Mouse (Mus musculus) heart, embryonic 13.5 days (tissue): Measurements from ENCODE around the gene Hddc3. TPM values are rescaled to one million over a fixed set of nuclear protein-coding genes. Genes with fewer than 3 reads are reported as not detected.
"Not testable (repeated sequence)": the region's sequence is repeated elsewhere in the genome, so short reads cannot be mapped to it uniquely, and the experiment has no call there.

ENCODE experiments used
- ATAC-seq: fragments of 200-750 bp; cut with Nextera tagmentation; 2 replicates; pipeline ENCODE4 v1.8.0; 2017; ENCODE audit warnings: moderate TSS enrichment; ENCODE audit not compliant: insufficient number of reproducible peaks, low FRiP score, low TSS enrichment; ENCODE audit errors: extremely low read depth
- H3K27ac ChIP-seq: fragments of 300-500 bp; sonication (generic); replicated peaks from 2 replicates; pipeline ENCODE4 v1.5.1; 2015; ENCODE audit warnings: moderate library complexity, mild to moderate bottlenecking, inconsistent platforms
- H3K27me3 ChIP-seq: fragments of 300-500 bp; sonication (generic); replicated peaks from 2 replicates; pipeline ENCODE4 v1.6.1; 2015; ENCODE audit warnings: mild to moderate bottlenecking, inconsistent platforms
- H3K36me3 ChIP-seq: fragments of 300-500 bp; sonication (generic); 2 replicates; pipeline ENCODE4 v1.6.1; 2015; ENCODE audit warnings: mild to moderate bottlenecking, inconsistent platforms
- H3K4me1 ChIP-seq: fragments of 300-500 bp; sonication (generic); 2 replicates; pipeline ENCODE4 v1.6.1; 2015; ENCODE audit warnings: inconsistent platforms
- H3K4me2 ChIP-seq: fragments of 300-500 bp; sonication (generic); 2 replicates; pipeline ENCODE4 v1.6.1; 2015; ENCODE audit warnings: inconsistent platforms, mild to moderate bottlenecking, moderate library complexity
- H3K4me3 ChIP-seq: fragments of 300-500 bp; sonication (generic); 2 replicates; pipeline ENCODE4 v1.5.1; 2015; ENCODE audit warnings: moderate library complexity, mild to moderate bottlenecking, inconsistent platforms
- H3K9ac ChIP-seq: fragments of 300-500 bp; sonication (generic); 2 replicates; pipeline ENCODE4 v1.6.1; 2015; ENCODE audit warnings: inconsistent platforms, mild to moderate bottlenecking, moderate library complexity
- H3K9me3 ChIP-seq: fragments of 300-500 bp; sonication (generic); 2 replicates; pipeline ENCODE4 v1.6.1; 2016; ENCODE audit warnings: inconsistent platforms
- WGBS: fragments of 180-500 bp; shearing (Covaris S2); methylation state at CpG from one replicate; pipeline ENCODE4 v1.1.7; 2015; ENCODE audit warnings: mixed read lengths; 5-methylcytosine and 5-hydroxymethylcytosine counted together
- polyA plus RNA-seq: library from polyadenylated mRNA; unstranded; fragments of >200 nt; fragmentation: Nextera tagmentation; extraction: Ambion mirVana; gene quantifications from 2 replicates; pipeline ENCODE4 v1.2.1, GENCODE M21; 2015

Gene Hddc3
- polyA plus RNA-seq, 1 experiment from 2014 or later, result 14.5 TPM

DNA sequence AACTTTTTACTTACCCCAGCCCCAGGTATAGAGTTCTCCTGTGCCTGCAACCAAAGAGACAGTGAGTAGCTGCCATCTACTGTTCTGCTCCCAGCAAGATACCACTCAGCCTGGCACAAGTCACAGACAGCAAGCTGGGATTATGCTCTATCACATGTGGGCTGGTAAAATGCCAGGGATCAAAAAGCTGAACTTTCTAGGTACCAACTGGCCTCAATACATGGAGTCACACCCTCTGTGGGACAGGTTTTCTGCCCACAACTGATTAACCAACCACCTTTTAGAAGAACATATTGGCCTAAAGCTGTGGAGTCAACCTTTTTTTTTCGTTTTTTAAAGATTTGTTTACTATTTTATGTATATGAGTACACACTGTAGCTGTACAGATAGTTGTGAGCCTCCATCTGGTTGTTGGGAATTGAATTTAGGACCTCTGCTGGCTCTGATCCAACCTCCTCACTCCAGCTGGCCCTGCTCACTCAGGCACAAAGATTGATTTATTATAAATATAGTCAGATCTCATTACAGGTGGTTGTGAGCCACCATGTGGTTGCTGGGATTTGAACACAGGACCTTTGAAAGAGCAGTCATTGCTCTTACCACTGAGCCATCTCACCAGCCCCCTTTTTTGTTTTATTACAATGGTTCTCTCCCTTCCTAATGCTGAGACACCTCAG, 25.3 kb upstream of the Hddc3 start:
- ATAC-seq, result no peak
- H3K27ac ChIP-seq, result no peak overlapping the region
- H3K36me3 ChIP-seq, result peaks cover 82% of the 10 kb centered on the region
- H3K4me1 ChIP-seq, result peaks cover 24% of the 10 kb centered on the region
- no peak overlapping the region for H3K9ac ChIP-seq
- H3K9me3 ChIP-seq, result no peaks in the 10 kb centered on the region
- H3K4me2 ChIP-seq, result no peak overlapping the region
- no peak overlapping the region for H3K4me3 ChIP-seq
- H3K27me3 ChIP-seq, result no peaks in the 10 kb centered on the region
- 68% methylated on average over 1 of the region's 1 CpGs for WGBS

DNA sequence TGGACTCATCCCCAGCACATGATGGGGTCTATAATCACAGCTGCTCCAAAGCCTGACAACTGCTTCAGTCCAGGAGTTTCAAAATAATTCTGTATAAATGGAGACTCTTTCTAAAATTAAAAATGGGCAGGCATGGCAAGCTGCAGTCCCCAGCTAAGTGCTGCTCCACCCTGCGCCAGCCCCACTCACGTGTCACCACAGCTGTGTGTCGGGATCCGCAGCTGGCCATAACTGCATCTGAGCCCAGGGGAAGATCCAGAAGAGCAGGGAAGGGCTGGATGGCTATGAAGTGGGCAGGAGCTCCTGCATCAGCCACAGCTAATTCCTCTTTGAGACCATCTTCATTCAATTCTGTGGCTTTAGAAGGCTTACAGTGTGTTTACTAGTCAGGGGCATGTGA, 24.2 kb upstream of the Hddc3 start:
- Histone ChIP-seq H3K36me3 (peaks cover 71% of the 10 kb centered on the region), H3K9ac (peak overlapping the region; percentile 37), H3K4me3 (no peak overlapping the region), H3K27me3 (no peaks in the 10 kb centered on the region), H3K9me3 (no peaks in the 10 kb centered on the region), H3K4me1 (peaks cover 34% of the 10 kb centered on the region), H3K27ac (peak overlapping the region; percentile 60), H3K4me2 (no peak overlapping the region)
- 79% methylated on average over 4 of the region's 4 CpGs for WGBS
- ATAC-seq, result no peak

DNA sequence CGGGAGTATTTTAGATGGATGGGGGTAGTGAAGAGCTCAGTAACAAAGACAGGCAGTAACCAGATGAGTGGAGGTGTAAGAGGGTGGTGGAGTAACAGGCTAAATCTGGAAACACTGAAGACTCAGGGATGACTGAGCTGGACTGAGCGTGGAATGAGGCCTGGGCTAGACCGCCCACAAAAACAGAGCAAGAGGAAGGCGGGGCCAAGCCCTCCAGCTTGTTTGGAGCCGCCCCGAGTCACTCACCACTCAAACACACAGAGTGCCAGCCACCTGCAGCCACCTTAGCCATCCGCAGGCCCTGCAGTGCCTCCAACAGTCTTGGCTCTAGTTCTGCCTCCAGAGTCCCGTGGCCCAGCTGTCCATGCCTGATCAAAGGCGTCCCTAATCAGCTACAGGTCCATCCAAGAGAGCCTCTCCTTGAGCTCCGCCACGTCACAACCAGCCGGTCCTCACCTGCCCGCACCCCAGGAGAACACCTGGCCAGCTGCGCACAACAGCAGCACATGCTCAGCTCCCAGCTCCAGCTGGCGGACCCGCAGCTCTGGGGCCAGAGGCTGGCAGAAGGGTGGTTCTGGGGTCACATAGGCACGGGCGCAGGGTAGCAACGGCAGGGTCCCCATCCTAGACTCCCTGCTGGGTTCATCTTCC, 22.9 kb upstream of the Hddc3 start:
- 71% methylated on average over 19 of the region's 19 CpGs for WGBS
- H3K27ac ChIP-seq, result peak overlapping the region; percentile 60

DNA sequence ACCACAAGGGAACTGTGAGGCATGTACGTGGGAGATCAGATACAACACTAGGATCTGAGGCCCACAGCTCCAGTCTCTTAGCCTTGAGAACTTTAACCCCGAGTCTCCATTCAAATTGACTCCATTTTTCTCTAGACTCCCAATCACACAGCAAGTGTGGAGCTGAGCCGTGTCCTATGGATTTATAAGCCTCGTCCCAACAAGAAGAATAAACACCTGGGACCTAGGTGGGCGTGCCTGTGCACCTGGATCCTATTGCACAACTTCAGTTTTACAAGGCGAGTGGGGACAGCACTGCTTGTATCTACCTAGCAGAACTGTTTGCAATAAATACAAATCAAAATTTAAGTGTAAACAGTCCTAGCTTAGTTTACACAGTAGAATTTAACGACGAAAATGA, 19.6 kb upstream of the Hddc3 start:
- Histone ChIP-seq H3K4me3 (peak overlapping the region; percentile 63), H3K27ac (peak overlapping the region; percentile 93), H3K9me3 (no peaks in the 10 kb centered on the region), H3K9ac (peak overlapping the region; percentile 83), H3K36me3 (peaks cover 62% of the 10 kb centered on the region), H3K4me1 (peaks cover 39% of the 10 kb centered on the region), H3K27me3 (no peaks in the 10 kb centered on the region), H3K4me2 (peak overlapping the region; percentile 86)
- no peak for ATAC-seq
- WGBS, result 20% methylated on average over 8 of the region's 8 CpGs

More for the DNA sequence above, 22.9 kb upstream of the Hddc3 start:
- no peaks in the 10 kb centered on the region for H3K27me3 ChIP-seq
- peaks cover 59% of the 10 kb centered on the region for H3K36me3 ChIP-seq
- H3K4me1 ChIP-seq, result peaks cover 36% of the 10 kb centered on the region
- ATAC-seq, result no peak
- no peaks in the 10 kb centered on the region for H3K9me3 ChIP-seq
- H3K4me3 ChIP-seq, result no peak overlapping the region
- H3K9ac ChIP-seq, result peak overlapping the region; percentile 37
- no peak overlapping the region for H3K4me2 ChIP-seq

DNA sequence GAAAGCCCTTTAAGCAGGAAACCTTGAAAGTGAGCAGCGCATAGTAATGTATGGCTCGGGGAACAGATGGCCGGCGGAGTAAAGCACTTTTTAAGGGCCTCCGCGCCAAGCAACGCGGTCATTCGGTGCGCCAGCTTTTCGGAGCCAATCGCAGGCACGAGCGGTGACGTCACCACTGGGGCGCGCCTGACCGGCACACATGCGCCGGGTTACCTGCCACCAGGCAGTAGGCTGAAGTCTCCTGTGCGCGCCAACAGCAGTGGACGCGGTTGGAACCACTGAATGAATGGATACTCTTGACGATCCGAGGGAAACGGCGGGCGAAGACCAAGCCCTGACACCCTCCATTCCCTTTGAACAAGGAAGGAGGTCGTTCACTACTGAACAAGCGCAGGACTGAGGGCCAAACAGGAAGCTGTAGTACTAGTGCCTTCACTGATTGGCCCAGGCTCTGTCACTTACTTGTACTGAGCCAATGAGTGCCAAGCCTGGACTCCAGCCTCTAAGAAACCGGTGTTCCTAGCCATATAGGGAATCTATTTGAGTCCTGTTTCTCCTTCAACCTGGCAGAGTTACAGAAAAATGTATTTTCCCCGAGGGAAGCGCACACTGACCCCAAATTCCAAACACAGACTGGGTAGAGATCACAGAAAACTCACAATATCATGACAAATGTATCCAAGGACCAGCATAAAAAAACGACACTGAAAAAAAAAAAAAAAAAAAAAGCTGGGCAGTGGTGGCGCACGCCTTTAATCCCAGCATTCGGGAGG, 18.7 kb upstream of the Hddc3 start, which contains the start of gene Rccd1:
Gene Rccd1, minus strand, starts transcription at position 412 of the 773 bp plus-strand sequence.
- H3K36me3 ChIP-seq, result peaks cover 63% of the 10 kb centered on the region

DNA sequence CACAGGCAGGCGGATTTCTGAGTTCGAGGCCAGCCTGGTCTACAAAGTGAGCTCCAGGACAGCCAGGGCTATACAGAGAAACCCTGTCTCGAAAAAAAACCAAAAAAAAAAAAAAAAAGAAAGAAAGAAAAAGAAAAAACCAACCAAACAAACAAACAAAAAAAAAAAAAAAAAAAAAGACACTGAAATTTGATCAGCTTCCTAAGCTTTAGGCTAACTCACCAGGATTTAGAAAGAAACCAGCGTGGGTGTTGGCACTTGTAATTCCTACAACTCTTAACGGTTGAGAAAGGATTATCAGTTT, 18.1 kb upstream of the Hddc3 start:
- H3K4me1 ChIP-seq, result peaks cover 26% of the 10 kb centered on the region
- not testable (repeated sequence) for ATAC-seq, H3K27me3 ChIP-seq, H3K9me3 ChIP-seq
- peaks cover 63% of the 10 kb centered on the region for H3K36me3 ChIP-seq
- H3K27ac ChIP-seq, result peak overlapping the region; percentile 93
- WGBS, result 51% methylated on average over 5 of the region's 5 CpGs
- peak overlapping the region; percentile 86 for H3K4me2 ChIP-seq
- peak overlapping the region; percentile 68; the same call in 1 of the 2 replicates for H3K9ac ChIP-seq
- peak overlapping the region; percentile 63 for H3K4me3 ChIP-seq

More for the DNA sequence above, 18.7 kb upstream of the Hddc3 start, which contains the start of gene Rccd1:
- Histone ChIP-seq H3K4me2 (peak within 1 kb of the TSS; percentile 86), H3K27me3 (no peaks in the 10 kb centered on the region), H3K27ac (peak within 1 kb of the TSS; percentile 93), H3K9ac (peak within 1 kb of the TSS; percentile 83), H3K4me3 (peak within 1 kb of the TSS; percentile 63), H3K4me1 (peaks cover 32% of the 10 kb centered on the region), H3K9me3 (no peaks in the 10 kb centered on the region)
- peak; percentile 90 for ATAC-seq
- WGBS, result 1% methylated on average over 37 of the region's 38 CpGs

DNA sequence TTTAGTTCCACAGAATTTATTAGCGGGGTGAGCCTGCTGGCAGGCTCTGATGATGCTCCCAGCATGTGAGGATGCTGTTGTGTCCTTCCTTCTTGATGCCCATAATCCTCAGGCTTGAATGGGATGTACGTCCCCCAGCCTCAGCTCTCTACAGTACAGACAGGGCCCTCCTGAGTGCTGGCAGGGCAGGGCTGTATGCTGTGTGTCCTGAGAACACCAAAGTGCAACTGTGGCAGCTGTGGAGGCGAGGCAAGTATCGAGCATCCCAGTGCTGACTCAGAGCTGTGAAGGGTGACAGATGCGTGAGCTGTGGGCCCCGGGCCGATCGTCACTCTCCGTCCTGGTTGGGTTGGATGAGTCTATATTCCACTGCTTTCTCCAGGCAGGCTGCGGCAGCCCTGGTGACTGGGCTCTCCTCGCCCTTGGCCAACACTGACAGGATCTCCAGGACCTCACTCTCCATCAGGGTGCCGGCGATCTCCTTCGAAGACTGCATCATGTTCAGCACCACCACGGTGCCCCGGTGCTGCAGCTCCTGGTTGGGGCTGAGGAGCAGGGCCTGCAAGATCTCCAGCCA, 17.5 kb upstream of the Hddc3 start:
- Histone ChIP-seq H3K27me3 (no peaks in the 10 kb centered on the region), H3K36me3 (peaks cover 63% of the 10 kb centered on the region)
- ATAC-seq, result no peak

DNA sequence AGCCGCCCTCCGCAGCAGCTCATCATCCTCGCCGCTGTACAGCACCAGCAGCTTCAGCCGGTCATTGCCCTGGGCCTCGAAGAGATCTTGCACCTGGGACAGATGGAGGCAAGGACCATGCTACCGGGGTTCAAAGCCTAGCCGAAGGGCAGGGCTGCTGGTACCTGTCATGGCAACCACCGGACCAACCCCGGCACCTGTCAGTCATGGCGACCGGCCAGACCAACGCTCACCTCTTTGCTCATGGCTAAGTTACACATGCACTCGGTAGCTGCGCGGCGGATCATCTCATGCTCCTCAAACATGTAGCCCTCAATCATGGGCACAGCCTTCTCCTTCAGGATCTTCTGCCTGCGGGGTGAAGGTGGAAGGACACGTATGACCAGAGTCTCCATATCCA, 16.8 kb upstream of the Hddc3 start:
- no peak overlapping the region for H3K9ac ChIP-seq
- H3K4me3 ChIP-seq, result no peak overlapping the region
- H3K9me3 ChIP-seq, result no peaks in the 10 kb centered on the region
- no peak overlapping the region for H3K4me2 ChIP-seq
- H3K27me3 ChIP-seq, result no peaks in the 10 kb centered on the region
- peaks cover 63% of the 10 kb centered on the region for H3K36me3 ChIP-seq
- ATAC-seq, result no peak
- H3K27ac ChIP-seq, result no peak overlapping the region
- WGBS, result 96% methylated on average over 19 of the region's 19 CpGs
- peaks cover 21% of the 10 kb centered on the region for H3K4me1 ChIP-seq

More for the DNA sequence above, 17.5 kb upstream of the Hddc3 start:
- Histone ChIP-seq H3K27ac (peak overlapping the region; percentile 93; the same call in 1 of the 2 replicates), H3K4me3 (no peak overlapping the region), H3K4me1 (peaks cover 21% of the 10 kb centered on the region), H3K9me3 (no peaks in the 10 kb centered on the region), H3K4me2 (no peak overlapping the region), H3K9ac (no peak overlapping the region)
- WGBS, result 92% methylated on average over 16 of the region's 16 CpGs

DNA sequence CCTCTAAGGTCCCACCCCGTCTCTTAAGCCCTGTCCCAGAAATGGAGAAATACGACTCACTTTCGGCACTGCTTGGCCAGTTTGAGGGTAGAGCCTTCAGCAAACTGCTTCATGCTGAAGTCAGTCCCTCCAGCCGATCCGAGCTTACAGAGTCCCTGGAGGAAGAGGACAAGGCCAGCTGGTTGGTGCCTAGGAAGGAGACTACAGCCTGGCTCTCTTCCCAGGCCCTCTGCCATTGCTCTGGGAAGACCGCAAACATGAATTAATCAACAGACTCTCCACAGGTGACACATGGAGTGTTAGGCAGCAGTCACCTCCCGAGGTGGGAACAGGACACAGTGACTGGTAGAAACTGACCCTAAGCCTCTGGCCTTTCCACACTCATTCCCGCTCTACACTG, 12.6 kb upstream of the Hddc3 start:
- Histone ChIP-seq H3K4me1 (0 out of 2 replicates have a peak, but pooled peaks cover 8% of the 10 kb centered on the region), H3K9me3 (no peaks in the 10 kb centered on the region), H3K9ac (no peak overlapping the region), H3K27ac (no peak overlapping the region), H3K27me3 (no peaks in the 10 kb centered on the region), H3K4me3 (no peak overlapping the region), H3K36me3 (peaks cover 100% of the 10 kb centered on the region), H3K4me2 (no peak overlapping the region)
- 89% methylated on average over 8 of the region's 8 CpGs for WGBS
- ATAC-seq, result no peak

DNA sequence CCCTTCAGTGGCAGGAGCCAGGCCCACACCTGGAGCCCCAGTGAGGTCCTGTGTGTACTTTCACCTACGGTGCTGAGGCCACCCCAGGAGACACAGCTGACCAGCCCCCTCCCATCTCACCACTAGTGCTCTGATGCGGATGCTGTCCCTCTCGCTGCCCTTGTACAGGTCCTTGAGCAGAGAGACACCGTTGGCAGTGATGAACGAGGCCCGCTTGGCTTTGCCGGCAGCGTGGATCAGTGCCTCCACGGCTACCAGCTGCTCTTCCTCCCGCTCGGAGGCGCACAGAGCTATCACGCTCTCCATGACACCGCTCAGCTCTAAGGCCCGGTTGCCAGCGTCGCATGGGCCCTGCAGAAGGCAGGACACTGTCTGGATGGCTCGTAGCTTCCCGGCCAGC, 11.5 kb upstream of the Hddc3 start:
- Histone ChIP-seq H3K9me3 (no peaks in the 10 kb centered on the region), H3K27me3 (no peaks in the 10 kb centered on the region), H3K4me3 (no peak overlapping the region), H3K4me1 (0 out of 2 replicates have a peak, but pooled peaks cover 8% of the 10 kb centered on the region), H3K4me2 (no peak overlapping the region), H3K36me3 (peaks cover 100% of the 10 kb centered on the region), H3K27ac (no peak overlapping the region), H3K9ac (no peak overlapping the region)
- no peak for ATAC-seq
- WGBS, result 94% methylated on average over 19 of the region's 19 CpGs

DNA sequence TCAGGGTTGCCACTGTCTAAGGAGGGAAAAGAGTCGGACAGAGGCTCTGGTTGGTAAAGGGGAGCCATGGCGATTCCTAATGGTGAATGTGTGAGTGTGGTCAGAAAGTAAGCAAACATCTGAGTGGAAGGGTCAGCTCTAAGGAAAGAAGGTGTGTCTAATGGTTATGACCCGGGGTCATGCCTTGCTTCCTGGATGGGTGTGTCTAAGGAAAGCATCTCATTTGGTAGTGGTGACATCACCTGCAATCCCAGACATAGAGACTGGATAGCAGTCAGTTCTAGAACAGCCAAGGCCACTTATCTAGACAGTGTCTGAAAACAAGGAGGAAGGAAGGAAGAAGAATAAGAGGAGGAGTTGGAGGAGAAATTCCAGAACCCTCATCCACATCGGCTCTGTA, 8.1 kb upstream of the Hddc3 start:
- Histone ChIP-seq H3K36me3 (peaks cover 80% of the 10 kb centered on the region), H3K27ac (no peak overlapping the region), H3K9ac (no peak overlapping the region), H3K4me2 (no peak overlapping the region), H3K4me1 (peaks cover 23% of the 10 kb centered on the region), H3K27me3 (no peaks in the 10 kb centered on the region), H3K4me3 (no peak overlapping the region), H3K9me3 (no peaks in the 10 kb centered on the region)
- ATAC-seq, result no peak
- 73% methylated on average over 4 of the region's 4 CpGs for WGBS
